Mouse (Mus musculus): Measurements from ENCODE around the gene Chrna1.

GRCm38 (mm10) chr2:73591246-73591645 lies 11.1 kb upstream of the Chrna1 start:
- no peak for TF ChIP-seq POLR2A (IDR thresholded peaks at IDR 0.05; ENCODE audit: insufficient read length, low read depth)
- TF ChIP-seq USF1 (IDR thresholded peaks at IDR 0.05; ENCODE audit: low read depth) = no peak
- TF ChIP-seq CEBPB (IDR thresholded peaks at IDR 0.05; ENCODE audit: insufficient read depth, poor library complexity, severe bottlenecking) = no peak
- no peak for TF ChIP-seq POLR2AphosphoS2 (IDR thresholded peaks at IDR 0.05; ENCODE audit: insufficient read length, low read depth)
- TF ChIP-seq E2F4 (IDR thresholded peaks at IDR 0.05; ENCODE audit: insufficient read depth) = no peak
- no peak for TF ChIP-seq MAX (IDR thresholded peaks at IDR 0.05; ENCODE audit: low read depth)
- no peak for TF ChIP-seq REST (IDR thresholded peaks at IDR 0.05; ENCODE audit: insufficient read depth, insufficient read length)
- no peak for TF ChIP-seq TCF3 (IDR thresholded peaks at IDR 0.05; ENCODE audit: insufficient read length, low read depth)
- no peak for TF ChIP-seq TCF12 (IDR thresholded peaks at IDR 0.05; ENCODE audit: insufficient read depth, poor library complexity, severe bottlenecking)

All from myocyte (in vitro differentiated cells).